Mouse (Mus musculus) thymus, adult 2 months (tissue): Measurements from ENCODE around the gene Crybg1.

Experiments
- CTCF ChIP-seq: fragments of 200-500 bp; IDR thresholded peaks from 2 replicates; pipeline ENCODE4 v1.5.1; 2012; ENCODE audit warnings: mild to moderate bottlenecking, control low read depth, low read length, moderate library complexity, borderline replicate concordance; ENCODE audit not compliant: control insufficient read depth, poor library complexity, insufficient read depth; ENCODE audit errors: extremely low read depth
- POLR2A ChIP-seq: fragments of 200-500 bp; IDR thresholded peaks from 2 replicates; pipeline ENCODE4 v1.6.1; 2012; ENCODE audit warnings: mild to moderate bottlenecking, low read length, control low read depth, moderate library complexity; ENCODE audit not compliant: control insufficient read depth, poor library complexity, insufficient read depth; ENCODE audit errors: extremely low read depth

GRCm38 (mm10) chr10:43916737-43917136 lies 231.9 kb downstream of the Crybg1 start:
- no peak for TF ChIP-seq POLR2A
- TF ChIP-seq CTCF = no peak
